Mouse (Mus musculus): ENCODE measurements around the gene Tex28.

GRCm38 (mm10) chrX:74105916-74106315 is 61.7 kb downstream of the Tex28 start:
- TF ChIP-seq POLR2A (IDR thresholded peaks at IDR 0.05; ENCODE audit: borderline replicate concordance, extremely low read depth, insufficient read depth, insufficient read length, poor library complexity, severe bottlenecking) (no peak), CTCF (IDR thresholded peaks at IDR 0.05; ENCODE audit: borderline replicate concordance, extremely low read depth, insufficient read depth, insufficient read length) (no peak)
